Mouse (Mus musculus) right cerebral cortex, postnatal 10 days (tissue): ENCODE results near the gene Col4a1.

Experiments
- DNase-seq, 2 experiments: peaks; one replicate each; pipeline ENCODE4 v3.0.0; 2021; ENCODE audit warnings: low spot score in 2 of 2

The Col4a1 gene

GRCm38 (mm10) chr8:11299317-11299602 lies 13.4 kb downstream of the Col4a1 start:
- DNase-seq = no peak

GRCm38 (mm10) chr8:11298531-11299316 lies 13.9 kb downstream of the Col4a1 start:
- DNase-seq = no peak

- DNase-seq = no peak
Measured at GRCm38 (mm10) chr8:11297141-11297838, 15.3 kb downstream of the Col4a1 start.

- DNase-seq = no peak
Measured at GRCm38 (mm10) chr8:11296282-11296943, 16.2 kb downstream of the Col4a1 start.

GRCm38 (mm10) chr8:11292611-11293010 lies 20.0 kb downstream of the Col4a1 start:
- no peak for DNase-seq

- DNase-seq = no peak
Measured at GRCm38 (mm10) chr8:11290533-11290932, 22.1 kb downstream of the Col4a1 start.

GRCm38 (mm10) chr8:11288286-11288685 lies 24.3 kb downstream of the Col4a1 start:
- DNase-seq = no peak

- no peak for DNase-seq
Measured at GRCm38 (mm10) chr8:11287139-11287538, 25.5 kb downstream of the Col4a1 start.

GRCm38 (mm10) chr8:11285437-11285836 lies 27.2 kb downstream of the Col4a1 start:
- DNase-seq = no peak

- DNase-seq = no peak
Measured at GRCm38 (mm10) chr8:11283217-11283616, 29.4 kb downstream of the Col4a1 start.

GRCm38 (mm10) chr8:11282696-11283095 lies 29.9 kb downstream of the Col4a1 start:
- DNase-seq = no peak

GRCm38 (mm10) chr8:11282139-11282538 lies 30.5 kb downstream of the Col4a1 start:
- DNase-seq = no peak

- DNase-seq = no peak
Measured at GRCm38 (mm10) chr8:11280721-11281268, 31.8 kb downstream of the Col4a1 start.

GRCm38 (mm10) chr8:11279296-11279826 lies 33.3 kb downstream of the Col4a1 start:
- DNase-seq = no peak

- peak in 1 of 2 experiments; percentile 40 for DNase-seq
Measured at GRCm38 (mm10) chr8:11278101-11278611, 34.5 kb downstream of the Col4a1 start.

- no peak for DNase-seq
Measured at GRCm38 (mm10) chr8:11277602-11278051, 35.0 kb downstream of the Col4a1 start.

- DNase-seq = no peak
Measured at GRCm38 (mm10) chr8:11276286-11276685, 36.3 kb downstream of the Col4a1 start.

- DNase-seq = no peak
Measured at GRCm38 (mm10) chr8:11274415-11274814, 38.2 kb downstream of the Col4a1 start.

GRCm38 (mm10) chr8:11273506-11274158 lies 39.0 kb downstream of the Col4a1 start:
- peak; percentile 44 to 59 for DNase-seq

- no peak for DNase-seq
Measured at GRCm38 (mm10) chr8:11272205-11272604, 40.4 kb downstream of the Col4a1 start.

GRCm38 (mm10) chr8:11270826-11271225 lies 41.8 kb downstream of the Col4a1 start:
- DNase-seq = no peak
